Comparison of ENCODE assay signal across 9 mouse cellular contexts in the genomic region with DNA sequence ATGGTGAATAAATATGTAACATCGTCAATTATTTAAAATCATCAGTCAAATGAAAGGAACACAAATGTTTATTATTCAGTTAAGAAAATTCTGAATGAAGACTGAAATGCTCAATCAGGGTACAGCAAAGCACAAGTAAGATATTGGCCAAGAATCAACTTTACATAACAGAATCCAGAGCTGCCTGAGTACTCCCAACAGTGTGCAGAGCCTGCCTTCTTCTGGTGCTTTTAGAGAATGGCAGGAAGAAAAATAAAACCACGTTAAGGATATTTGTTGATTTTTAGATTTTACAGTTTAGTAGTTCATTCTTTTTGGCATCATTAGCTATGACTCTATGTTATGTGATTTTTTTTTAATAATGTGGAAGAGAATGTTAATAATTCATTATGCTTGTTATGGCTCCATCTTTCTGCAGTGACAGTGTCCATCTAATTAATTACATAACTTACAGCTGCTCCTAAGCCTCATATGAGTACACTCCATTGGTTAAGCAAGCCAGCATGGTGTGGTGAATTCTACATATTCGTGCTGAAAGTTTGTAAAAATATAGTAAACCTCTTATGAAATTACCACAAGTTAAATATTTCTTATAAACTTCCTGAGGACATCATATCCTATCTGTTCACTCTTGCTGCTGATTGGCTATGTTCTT.
DNase-seq lines count a peak whose midpoint lies in the region; ATAC-seq and TF ChIP-seq lines count a peak whose summit lies in the region.
"Had no signal": no experiment of that assay in that cellular context is flagged by ENCODE, and none has a peak within 500 bp of the region (broad histone marks: within the 10 kb centered on the region; RNA-seq: fewer than 3 reads in every experiment).

No protein-coding gene starts in this region.

- H3K36me3 ChIP-seq in forebrain, embryonic 14.5 days (ENCODE audit: control insufficient read depth, insufficient read depth, low read length) = no peaks in the 10 kb centered on the region
- no peaks in the 10 kb centered on the region for H3K36me3 ChIP-seq in midbrain, postnatal 0 days (ENCODE audit: insufficient read depth, low read length)
- H3K36me3 ChIP-seq: limb, embryonic 15.5 days had no signal

- intact Hi-C loops in left cerebral cortex, postnatal 36 days (cut with DNase I) = loop anchor here (5.0 to 10.0 kb wide), 3 partner anchors 575 to 887 kb away; partner anchors contain the start of gene Kcna4

- H3K4me1 ChIP-seq in cerebellum, adult 2 months (ENCODE audit: control insufficient read depth, insufficient read depth, low read length) = no peaks in the 10 kb centered on the region
- H3K4me1 ChIP-seq in forebrain, embryonic 14.5 days (ENCODE audit: control insufficient read depth, insufficient read depth, low read length) = no peaks in the 10 kb centered on the region
- H3K4me1 ChIP-seq in midbrain, postnatal 0 days (ENCODE audit: insufficient read depth, low read length) = no peaks in the 10 kb centered on the region
- H3K4me1 ChIP-seq: limb, embryonic 15.5 days had no signal

- H3K9me3 ChIP-seq in forebrain, embryonic 14.5 days (replicated peaks; ENCODE audit: control insufficient read depth, low read length) = no peaks in the 10 kb centered on the region
- no peaks in the 10 kb centered on the region for H3K9me3 ChIP-seq in midbrain, postnatal 0 days (ENCODE audit: low read length)
- H3K9me3 ChIP-seq: limb, embryonic 15.5 days had no signal

- no peak overlapping the region for H3K4me2 ChIP-seq in forebrain, embryonic 14.5 days (ENCODE audit: low read length)
- no peak overlapping the region for H3K4me2 ChIP-seq in midbrain, postnatal 0 days (ENCODE audit: low read depth, low read length, poor library complexity, severe bottlenecking)
- H3K4me2 ChIP-seq: limb, embryonic 15.5 days had no signal

- TF ChIP-seq POLR2A in cerebellum, adult 2 months (IDR thresholded peaks at IDR 0.05; ENCODE audit: borderline replicate concordance, insufficient read depth, low read length) = no peak

- 34% methylated on average over 3 of the region's 3 CpGs for WGBS in cerebellum, adult 2 months
- WGBS in forebrain, embryonic 14.5 days = 53% methylated on average over 3 of the region's 3 CpGs
- 39% methylated on average over 3 of the region's 3 CpGs for WGBS in midbrain, postnatal 0 days

- ATAC-seq in forebrain, embryonic 14.5 days = peak; percentile 91; the same call in 1 of the 2 replicates
- ATAC-seq in midbrain, postnatal 0 days (ENCODE audit: low FRiP score) = peak; percentile 87; the same call in 1 of the 2 replicates
- no peak for ATAC-seq in inflammation-experienced regulatory T-cells, adult 6 months

- no peak overlapping the region for H3K4me3 ChIP-seq in cerebellum, adult 2 months (replicated peaks; ENCODE audit: insufficient read depth, low read depth, low read length)
- no peak overlapping the region for H3K4me3 ChIP-seq in forebrain, embryonic 14.5 days (ENCODE audit: low read depth, low read length)
- H3K4me3 ChIP-seq in midbrain, postnatal 0 days (ENCODE audit: low read depth, low read length) = no peak overlapping the region
- H3K4me3 ChIP-seq: limb, embryonic 15.5 days had no signal

- H3K9ac ChIP-seq in forebrain, embryonic 14.5 days (ENCODE audit: low read length) = no peak overlapping the region
- H3K9ac ChIP-seq in midbrain, postnatal 0 days (replicated peaks; ENCODE audit: low read length, poor library complexity, severe bottlenecking) = no peak overlapping the region
- H3K9ac ChIP-seq: limb, embryonic 15.5 days had no signal

- H3K27me3 ChIP-seq in cerebellum, adult 2 months (ENCODE audit: control insufficient read depth, insufficient read depth, low read length) = no peaks in the 10 kb centered on the region
- no peaks in the 10 kb centered on the region for H3K27me3 ChIP-seq in forebrain, embryonic 14.5 days (replicated peaks; ENCODE audit: control insufficient read depth, insufficient read depth, low read length)
- no peaks in the 10 kb centered on the region for H3K27me3 ChIP-seq in midbrain, postnatal 0 days (ENCODE audit: insufficient read depth, low read length)
- H3K27me3 ChIP-seq: limb, embryonic 15.5 days had no signal

- peak in 1 of 2 experiments; percentile 5 for DNase-seq in cerebellum, adult 2 months
- no peak for DNase-seq in cerebellum, adult 11-12 months
- DNase-seq in left cerebral cortex, adult 11 months (ENCODE audit: low spot score) = peak; percentile 23
- DNase-seq in left cerebral cortex, postnatal 36 days (ENCODE audit: low spot score in 2 of 2) = no peak
- peak; percentile 83 for DNase-seq in forebrain, embryonic 14.5 days (ENCODE audit: low spot score)
- DNase-seq in midbrain, postnatal 0 days (ENCODE audit: low spot score) = peak; percentile 89
- DNase-seq in adrenal gland, postnatal 4 days (ENCODE audit: low spot score in 2 of 2) = no peak

- no peak overlapping the region for H3K27ac ChIP-seq in cerebellum, adult 2 months (ENCODE audit: insufficient read depth, low read length)
- H3K27ac ChIP-seq in forebrain, embryonic 14.5 days (ENCODE audit: low read depth, low read length) = no peak overlapping the region
- no peak overlapping the region for H3K27ac ChIP-seq in midbrain, postnatal 0 days (ENCODE audit: low read depth, low read length)
- H3K27ac ChIP-seq: limb, embryonic 15.5 days had no signal

- peak; percentile 24; the same call in 1 of the 2 replicates for TF ChIP-seq CTCF in cerebellum, adult 2 months (IDR thresholded peaks at IDR 0.05; ENCODE audit: borderline replicate concordance, insufficient read depth, low read depth, low read length)
- TF ChIP-seq CTCF in midbrain, postnatal 0 days (IDR thresholded peaks at IDR 0.05) = peak; percentile 98

Comparison
In these comparisons a context has a peak if more than half of its experiments do, and no peak if none do; other contexts are left out.
1. DNase-seq: peak in left cerebral cortex, adult 11 months (single experiment), forebrain, embryonic 14.5 days (single experiment) and midbrain, postnatal 0 days (single experiment); none in cerebellum, adult 11-12 months (single experiment), left cerebral cortex, postnatal 36 days (0 of 2) and adrenal gland, postnatal 4 days (0 of 2).